Mouse (Mus musculus): Measurements from ENCODE around the gene Nupl2.

Gene Nupl2

DNA sequence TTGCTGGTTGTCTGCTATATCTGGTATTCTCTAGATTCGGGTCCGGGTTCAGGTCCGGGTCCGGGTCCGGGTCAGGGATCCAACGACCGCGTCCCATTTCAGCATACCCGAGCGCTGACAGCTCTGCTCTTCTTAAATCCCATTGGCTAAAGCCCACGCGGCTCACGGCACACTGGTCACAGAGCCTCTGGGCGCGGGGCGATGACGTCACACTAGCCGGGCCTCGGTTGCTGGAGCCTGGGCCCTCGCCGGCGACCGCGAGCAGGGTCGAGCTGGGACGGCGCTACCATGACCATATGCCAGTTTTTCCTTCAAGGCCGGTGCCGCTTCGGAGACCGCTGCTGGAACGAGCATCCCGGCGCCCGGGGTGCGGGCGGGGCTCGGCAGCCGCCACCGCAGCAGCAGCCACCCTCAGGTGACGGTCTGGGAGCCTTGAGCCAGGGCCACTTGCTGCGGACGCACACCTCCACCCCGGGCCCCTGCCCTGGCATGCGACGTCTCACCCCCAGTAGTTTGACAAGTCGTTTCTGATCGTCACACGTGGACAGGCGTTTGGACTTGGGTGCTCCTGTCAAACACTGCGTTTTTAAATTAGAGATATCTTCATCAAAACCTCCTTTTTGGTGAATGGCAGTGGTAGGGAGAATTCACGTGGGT is at the start of gene Nupl2:
Nupl2 (plus strand) TSS at position 175 of the 657 bp plus-strand sequence.
- peak; percentile 82 to 94 for DNase-seq (ENCODE audit: low spot score in 2 of 2)

DNA sequence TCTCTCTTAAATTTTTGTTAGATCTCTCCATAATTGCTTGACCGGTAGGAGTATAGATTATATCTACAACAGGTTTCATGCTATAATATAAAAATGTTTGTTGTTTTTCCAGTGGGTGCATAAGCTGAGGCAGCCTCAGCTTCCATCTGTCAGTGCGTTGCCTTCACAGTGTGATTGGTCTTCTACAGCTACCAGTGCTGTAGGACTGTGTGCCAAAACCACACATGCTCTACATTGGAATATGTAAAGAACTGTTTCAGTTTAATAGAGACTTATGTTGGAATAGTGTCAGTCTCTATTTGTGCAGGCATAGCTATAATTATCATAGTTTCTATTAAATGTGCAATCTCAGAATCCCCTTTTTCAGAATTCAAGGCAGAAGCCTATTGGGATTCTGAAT is 42.5 kb upstream of the Nupl2 start:
- no peak for DNase-seq (ENCODE audit: low spot score in 2 of 2)

DNA sequence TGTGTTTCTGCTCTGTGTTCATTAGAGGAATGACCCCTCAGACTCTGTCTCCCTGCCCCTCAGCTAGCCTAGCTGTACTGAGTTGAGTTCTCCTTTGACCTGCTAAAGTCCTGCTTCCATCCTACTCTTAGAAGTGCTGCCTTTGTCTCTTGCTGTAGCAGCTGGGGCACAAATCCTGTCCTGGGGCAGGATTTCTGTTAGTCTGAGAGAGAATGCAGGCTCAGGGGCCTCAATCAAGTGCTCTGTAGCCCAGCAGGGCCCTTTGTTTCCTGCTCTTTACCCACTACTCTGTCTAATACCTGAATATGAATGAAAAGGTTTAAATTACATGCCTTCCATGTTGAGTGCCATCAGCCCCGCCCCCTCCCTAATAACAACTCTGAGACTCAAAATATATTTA is 40.6 kb upstream of the Nupl2 start:
- DNase-seq (ENCODE audit: low spot score in 2 of 2) = no peak

DNA sequence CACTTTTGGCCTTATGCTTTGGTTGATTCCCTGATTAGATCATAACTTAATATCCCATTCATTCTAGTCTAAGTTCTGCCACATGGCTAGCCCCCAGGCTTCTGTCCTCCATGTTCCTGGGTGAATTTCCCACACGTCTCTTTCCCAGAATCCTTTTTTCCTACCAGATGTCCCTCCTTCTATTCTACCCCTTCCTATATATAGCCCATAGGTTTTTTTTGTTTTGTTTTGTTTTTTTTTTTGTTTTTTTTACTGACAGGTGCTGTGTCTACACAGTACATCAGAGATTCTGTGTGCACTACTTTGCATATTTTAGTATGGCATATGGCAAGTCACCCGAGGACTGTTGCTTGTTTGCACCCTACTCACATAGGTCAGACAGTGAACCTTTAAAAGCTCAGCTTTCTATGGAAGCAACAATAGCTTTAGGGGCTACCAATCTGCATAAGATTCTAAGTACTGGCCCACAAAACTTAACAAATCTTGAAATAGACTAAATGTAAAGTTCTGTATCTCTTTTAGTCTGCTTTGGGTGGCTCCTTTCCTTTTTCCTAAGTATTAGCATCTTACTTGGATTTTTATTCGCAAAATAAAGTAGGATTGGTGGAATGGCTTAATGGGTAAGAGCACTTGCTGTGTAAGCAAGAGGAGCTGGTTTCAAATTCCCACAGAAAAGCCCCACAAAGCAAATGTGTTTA is 40.0 kb upstream of the Nupl2 start:
- DNase-seq (ENCODE audit: low spot score in 2 of 2) = no peak

DNA sequence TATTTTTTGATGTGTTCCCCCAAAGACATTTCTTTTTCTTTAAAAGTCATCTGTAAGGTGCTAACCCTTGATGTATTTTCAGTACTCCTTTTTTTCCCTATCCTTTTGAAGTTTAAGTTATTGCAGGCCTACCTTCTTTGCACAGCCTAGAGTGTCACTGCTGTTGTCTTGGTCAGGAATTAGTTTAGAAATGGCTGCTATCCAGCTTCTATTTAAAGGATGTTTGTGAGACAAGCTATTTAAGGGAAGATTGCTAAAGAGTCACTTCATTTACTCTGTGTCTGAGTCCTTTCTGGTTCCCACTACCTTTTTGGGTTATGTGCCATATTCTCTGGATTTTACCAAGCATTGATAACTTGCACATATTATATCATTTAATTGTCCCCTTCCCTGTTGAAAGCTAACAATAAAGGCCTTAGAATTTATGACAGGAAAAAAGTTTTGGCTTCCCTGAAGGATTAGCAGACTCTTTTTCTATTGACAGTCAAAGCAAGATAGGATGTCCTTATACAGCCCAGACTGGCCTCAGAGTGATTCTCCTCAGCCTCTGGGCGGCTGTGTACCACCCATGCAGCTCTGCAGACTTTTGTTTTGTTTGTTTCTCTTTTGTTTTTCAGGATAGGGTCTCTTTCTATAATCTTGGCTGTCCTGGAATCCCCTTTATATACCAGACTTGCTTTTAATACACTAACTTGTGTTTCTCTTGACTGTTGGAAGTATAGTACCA is 38.7 kb upstream of the Nupl2 start:
- DNase-seq (ENCODE audit: low spot score in 2 of 2) = no peak

DNA sequence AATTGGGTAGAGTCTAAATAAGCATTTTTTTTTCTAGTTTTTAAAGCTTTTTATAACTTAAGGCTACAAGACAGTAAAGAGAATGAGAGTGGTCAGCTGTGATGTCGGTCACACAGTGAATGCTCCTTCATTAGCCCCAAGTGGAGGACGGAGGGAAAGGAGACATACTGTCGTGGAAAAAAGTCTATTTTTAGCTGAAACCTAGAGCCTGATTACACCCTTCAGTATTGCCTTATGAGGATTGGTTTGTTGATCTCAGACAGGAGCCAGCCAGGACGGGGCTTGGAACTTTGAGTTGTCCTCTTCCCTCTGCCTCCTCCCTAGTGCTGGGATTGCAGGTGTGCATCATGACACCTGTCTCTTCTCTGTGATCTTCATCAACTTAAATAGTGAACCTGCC is 37.8 kb upstream of the Nupl2 start:
- DNase-seq (ENCODE audit: low spot score in 2 of 2) = no peak

DNA sequence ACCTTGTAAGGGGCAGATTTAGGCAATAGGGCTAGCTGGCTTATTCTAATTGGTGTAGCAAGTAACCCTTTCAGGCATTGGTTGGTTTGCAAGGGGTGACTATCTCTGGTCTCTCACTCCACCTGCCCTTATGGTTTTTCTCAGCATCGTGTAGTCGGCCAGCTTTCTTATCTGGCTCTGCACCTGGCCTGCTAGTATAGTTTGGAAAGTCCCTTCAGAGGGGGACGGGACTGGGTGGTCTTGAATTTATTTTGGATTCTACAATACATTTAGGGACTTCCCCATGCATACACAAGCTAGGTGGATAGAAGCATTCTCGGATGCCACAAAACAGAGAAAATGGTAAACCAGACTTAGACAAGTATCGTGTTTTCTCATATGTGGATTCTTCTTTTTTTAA is 17.8 kb upstream of the Nupl2 start:
- DNase-seq (ENCODE audit: low spot score in 2 of 2) = no peak

DNA sequence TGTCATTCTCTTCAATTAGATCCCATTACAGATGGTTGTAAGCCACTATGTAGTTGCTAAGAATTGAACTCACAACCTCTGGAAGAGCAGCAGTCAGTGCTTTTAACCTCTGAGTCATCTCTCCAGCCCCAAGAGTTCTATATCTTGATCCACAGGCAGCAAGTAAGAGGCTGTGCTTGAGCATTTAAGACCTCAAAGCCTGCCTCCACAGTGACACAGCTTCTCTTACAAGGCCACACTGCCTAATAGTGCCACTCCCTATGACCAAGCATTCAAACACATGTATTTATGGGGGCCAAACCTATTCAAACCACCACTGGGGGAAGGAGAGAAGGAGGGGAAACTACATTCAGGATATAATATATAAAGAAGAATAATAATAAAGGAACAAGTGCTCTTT is 12.6 kb upstream of the Nupl2 start:
- no peak for DNase-seq (ENCODE audit: low spot score in 2 of 2)

DNA sequence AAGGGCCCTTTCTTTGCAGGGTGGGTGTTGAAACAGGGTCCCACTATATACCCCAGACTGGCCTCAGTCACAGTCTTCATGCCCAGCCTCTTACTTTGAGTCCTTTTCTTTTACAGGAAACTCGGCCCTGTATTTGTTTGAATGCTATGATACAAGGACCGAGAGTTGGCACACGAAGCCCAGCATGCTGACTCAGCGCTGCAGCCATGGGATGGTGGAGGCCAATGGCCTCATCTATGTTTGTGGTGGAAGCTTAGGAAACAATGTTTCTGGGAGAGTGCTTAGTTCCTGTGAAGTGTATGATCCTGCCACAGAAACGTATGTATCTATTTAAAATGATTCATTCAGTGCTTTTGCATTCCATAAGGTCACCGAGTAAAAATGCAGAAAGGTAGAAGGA is 8.0 kb upstream of the Nupl2 start:
- DNase-seq (ENCODE audit: low spot score in 2 of 2) = no peak

DNA sequence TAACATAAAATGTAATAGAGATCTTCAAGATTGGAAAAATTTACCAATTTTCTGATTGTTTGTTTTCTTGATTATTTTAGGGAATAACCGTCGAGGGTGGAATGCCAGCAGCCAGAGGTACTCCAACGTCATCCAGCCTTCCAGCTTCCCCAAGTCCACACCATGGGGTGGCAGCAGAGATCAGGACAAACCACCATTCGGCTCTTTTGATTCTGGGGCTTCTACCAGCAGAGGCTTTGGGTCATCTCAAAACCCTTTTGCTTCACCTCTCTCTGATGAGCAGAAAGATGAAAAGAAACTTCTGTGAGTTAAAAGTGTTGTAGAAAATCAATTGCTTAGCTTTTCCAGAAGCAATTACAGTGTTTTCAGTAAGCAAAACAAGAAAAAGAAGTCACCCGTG is 2.5 kb downstream of the Nupl2 start:
- DNase-seq (ENCODE audit: low spot score in 2 of 2) = no peak

DNA sequence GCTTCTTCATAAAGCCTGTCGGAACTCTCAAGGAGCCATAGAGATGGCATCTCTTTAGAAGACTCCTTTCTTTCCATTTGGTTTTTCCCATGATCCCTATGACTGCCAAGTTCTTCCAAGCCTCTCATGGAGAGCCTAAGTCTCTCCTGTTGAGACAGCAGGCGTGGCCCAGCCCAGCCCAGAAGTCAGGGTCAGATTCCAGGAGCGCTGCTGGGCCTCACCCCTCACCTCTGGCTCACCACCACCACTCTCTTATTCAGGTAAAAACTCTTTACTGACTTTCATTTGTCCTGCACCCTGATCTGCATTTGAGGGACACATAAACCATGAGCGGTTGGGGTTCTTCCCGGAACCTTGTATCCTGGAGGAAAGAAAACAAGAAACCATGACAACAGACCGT is 5.1 kb downstream of the Nupl2 start:
- no peak for DNase-seq (ENCODE audit: low spot score in 2 of 2)

DNA sequence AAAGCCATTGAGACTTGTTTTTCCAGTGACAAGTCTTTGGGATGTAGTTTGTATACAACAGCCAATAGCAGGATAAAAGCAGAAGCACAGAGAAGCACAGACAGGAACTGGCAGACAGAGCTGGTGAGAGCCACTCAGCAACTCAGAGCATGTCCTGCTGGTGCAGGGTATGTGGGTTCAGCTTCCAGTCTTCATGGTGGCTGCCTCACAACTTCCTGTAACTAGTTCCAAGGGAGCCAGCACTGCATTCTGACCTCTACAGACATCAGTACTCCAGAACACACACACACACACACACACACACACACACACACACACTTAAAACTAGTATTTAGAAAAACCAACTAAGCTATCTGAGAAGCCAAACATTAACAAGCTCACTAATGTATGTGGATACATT is 7.3 kb downstream of the Nupl2 start:
- DNase-seq (ENCODE audit: low spot score in 2 of 2) = no peak

DNA sequence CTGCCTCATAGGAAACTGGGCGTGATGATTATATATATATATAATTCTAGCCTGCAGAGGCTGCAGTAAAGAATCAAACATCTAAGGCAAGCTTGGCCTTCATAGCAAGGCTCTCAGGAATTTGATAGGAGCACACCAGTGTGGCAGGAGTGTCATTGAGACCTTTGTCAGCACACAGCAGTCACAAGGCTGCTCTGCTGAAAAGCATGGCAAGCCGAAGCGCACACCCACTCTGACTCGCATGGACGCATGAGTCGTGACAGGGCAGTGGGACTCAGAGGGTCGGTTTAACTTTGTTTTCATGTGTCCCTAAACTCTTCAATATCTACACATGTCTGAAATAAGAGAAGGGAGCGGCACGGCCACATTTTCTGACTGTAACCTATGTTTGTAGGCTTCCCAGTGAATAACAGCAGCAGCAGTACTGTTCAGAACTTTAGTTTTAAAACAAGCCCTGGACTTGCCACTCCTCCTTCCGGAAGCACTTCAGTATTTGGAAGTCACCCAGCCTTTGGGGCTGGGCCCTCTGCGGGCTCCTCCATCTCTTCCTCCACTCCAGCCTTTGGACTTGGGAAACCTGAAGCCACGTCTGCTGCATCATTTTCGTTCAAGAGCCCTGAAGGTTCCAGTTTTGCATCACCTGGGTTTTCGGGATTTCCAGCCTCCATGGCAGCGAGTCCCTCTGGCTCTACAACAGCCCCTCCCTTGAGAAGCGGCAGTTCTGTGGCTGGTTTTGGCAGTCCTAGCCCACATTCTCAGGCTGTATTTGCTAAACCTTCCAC is 16.9 kb downstream of the Nupl2 start:
- no peak for DNase-seq (ENCODE audit: low spot score in 2 of 2)

DNA sequence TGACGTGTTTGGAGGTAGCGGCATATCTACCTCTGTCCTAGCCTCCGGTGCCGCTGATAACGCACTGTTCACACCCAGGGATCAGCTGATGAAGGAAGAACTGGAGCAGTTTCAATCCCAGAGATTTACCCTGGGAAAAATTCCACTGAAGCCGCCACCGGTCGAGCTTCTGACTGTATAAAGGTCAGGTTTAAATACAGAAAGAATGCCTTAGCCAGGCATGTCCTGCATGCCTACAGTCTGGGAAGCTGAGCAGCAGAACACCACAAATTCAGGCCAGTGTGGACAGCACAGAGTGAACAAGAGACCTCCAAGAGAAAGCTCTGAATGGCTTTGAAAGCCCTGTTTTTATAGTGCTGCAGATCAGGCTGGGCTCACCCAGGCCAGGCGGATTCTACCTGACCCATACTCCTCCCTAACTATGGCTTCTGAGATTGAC is 17.6 kb downstream of the Nupl2 start:
- no peak for DNase-seq (ENCODE audit: low spot score in 2 of 2)

DNA sequence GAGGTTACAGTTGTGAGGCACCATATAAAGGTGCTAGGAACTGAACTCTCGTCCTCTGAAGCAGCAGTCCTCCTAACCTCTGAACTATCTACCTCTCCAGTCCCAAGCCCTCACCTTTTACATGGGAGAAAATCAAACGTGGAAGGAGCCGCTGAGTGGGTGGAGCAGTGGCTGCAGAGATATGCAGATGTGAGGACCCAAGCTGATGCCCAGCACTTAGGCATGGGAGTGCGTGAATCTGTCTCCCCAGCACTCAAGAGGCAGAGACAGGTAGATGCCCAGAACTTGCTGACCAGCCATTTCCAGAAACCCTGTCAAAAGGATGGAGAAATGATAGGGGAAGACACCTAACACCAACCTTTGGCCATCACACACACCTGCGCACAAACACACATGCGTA is 18.3 kb downstream of the Nupl2 start:
- DNase-seq (ENCODE audit: low spot score in 2 of 2) = no peak

DNA sequence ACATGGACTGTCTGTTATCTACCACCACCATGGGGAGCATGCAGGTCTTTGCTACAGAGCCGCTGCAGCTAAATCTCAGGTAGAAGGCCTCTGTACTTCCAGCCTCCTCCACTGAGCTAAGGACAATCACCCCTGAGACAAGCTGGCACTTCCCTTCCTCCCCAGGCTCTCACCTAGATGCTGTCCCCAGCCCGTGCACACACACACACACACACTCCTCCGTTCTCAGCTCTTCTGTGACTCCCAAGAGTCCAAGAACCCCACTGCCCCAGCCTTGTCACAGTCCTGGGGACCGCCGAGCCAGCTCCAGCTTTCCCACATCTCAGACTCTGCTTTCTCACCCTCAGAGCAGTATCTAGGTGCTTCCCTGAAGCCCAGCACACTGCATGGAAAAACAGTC is 19.2 kb downstream of the Nupl2 start:
- DNase-seq (ENCODE audit: low spot score in 2 of 2) = no peak

DNA sequence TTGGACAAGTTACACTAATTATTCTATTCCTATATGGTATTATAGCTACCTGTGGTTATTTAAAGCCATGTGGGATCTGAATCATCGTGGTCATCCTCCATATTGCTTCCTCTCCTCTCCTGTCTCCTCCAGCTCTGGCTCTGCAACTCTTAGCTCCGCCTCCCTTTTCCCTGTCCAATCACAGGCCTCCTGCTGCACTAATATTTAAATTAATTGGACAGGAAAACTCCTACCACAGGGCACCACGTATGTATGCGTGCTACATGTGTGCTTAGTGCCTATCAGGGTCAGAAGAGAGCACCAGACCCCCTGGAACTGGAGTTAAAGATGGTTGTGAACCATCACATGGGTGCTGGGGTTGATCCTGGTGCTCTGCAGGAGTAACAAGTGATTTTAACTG is 23.7 kb downstream of the Nupl2 start:
- DNase-seq (ENCODE audit: low spot score in 2 of 2) = no peak

DNA sequence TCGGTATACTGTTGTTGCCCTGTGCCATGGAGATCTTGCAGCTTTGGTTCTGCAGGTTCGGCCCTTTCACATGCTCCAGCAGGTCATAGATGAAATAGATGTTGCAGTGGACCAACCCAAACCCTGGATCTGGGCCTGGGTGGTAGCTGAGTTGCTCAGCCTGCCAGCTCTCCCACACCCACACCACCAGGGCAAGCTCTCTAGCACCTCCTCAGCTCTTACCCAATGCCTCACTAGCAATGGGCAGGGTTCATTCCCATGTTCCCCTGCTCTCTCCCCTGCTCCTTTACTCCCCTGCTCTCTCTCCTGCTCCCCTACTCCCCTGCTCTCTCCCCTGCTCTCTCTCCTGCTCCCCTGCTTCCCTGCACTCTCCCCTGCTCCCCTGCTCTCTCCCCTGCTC is 27.1 kb downstream of the Nupl2 start:
- no peak for DNase-seq (ENCODE audit: low spot score in 2 of 2)

DNA sequence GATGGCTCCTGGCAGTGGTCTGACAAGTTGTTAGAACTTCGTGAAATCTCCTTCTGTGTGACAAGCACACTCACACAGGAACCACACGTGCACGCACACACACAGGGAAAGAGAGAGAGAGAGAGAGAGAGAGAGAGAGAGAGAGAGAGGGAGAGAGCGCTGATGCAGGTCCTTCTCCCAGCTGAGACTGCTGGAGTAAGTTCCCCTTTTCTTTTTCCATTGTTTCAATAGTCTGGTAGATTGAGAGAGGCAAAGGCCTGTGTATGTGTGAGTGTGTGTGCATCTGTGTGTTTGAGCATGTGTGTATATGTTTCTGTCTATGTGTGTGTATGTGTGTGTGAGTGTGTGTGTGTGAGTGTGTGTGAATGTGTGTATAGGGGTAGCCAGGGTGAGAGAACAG is 36.2 kb downstream of the Nupl2 start:
- no peak for DNase-seq (ENCODE audit: low spot score in 2 of 2)

DNA sequence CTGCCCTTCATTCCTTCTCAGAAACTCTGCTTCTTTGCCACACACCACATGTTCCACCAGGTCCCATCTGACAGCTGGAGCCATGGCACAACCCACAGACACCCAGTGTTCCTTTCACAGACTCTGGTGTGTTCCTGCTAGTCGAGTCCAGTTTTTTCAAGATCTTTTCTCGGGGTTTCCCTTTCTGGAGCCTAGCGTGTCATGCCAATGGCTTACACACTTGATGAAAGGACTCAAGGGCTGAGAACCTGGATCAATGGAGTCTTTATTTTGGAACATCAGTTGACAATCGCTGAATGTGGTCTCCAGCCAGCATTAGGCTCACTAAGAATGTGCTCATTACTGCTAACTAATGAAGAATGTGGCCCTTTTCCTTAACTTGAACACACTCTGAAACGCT is 37.7 kb downstream of the Nupl2 start:
- DNase-seq (ENCODE audit: low spot score in 2 of 2) = no peak

DNA sequence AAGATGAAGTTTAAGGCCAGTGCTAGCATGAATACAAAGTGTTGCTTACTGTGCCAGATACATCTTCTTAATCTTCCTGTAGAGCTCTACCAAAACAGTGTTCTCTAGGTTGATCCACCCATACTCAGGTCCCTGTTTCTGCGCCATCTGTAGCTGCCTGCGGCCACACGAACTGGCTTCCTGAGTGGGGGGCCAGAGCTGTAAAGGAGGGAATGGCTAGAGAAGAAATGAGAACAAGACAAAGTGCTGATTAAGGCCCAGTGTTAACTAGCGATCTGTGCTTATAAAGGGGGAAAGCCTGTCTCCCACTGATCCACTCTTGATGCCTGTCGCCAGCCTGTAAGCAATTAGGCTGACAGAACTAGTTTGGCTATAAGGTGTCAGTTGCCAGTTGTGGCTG is 38.5 kb downstream of the Nupl2 start:
- DNase-seq (ENCODE audit: low spot score in 2 of 2) = no peak

DNA sequence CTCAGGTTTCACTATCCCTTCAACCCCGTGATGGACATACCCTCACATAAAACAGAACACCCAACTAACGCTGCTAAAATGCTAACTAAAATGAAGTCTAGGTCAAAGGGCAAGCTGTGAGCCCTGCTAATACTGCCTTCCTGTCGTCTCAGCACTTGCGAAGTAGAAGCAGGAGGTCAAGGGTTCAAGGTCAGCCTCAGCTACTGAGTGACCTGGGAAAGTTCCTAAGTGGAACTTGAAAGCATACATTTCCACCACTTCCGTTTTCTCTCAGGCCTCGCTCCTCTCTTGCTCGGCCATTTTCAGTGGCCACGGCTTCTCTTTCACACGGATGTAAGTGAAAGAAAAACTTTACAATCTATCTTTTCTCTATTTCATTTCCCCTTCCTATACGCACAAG is 43.2 kb downstream of the Nupl2 start:
- DNase-seq (ENCODE audit: low spot score in 2 of 2) = no peak
